Mouse (Mus musculus): ENCODE measurements around the gene Atoh8.

The Atoh8 gene

GRCm38 (mm10) chr6:72225686-72226085 is 9.7 kb downstream of the Atoh8 start:
- DNase-seq = no peak

GRCm38 (mm10) chr6:72223892-72224291 is 11.5 kb downstream of the Atoh8 start:
- no peak for DNase-seq

- no peak for DNase-seq
These were observed 12.5 kb downstream of the Atoh8 start for GRCm38 (mm10) chr6:72222876-72223275.

- no peak for DNase-seq
These were observed 13.1 kb downstream of the Atoh8 start for GRCm38 (mm10) chr6:72222271-72222724.

- no peak for DNase-seq
These were observed 14.1 kb downstream of the Atoh8 start for GRCm38 (mm10) chr6:72221271-72221670.

GRCm38 (mm10) chr6:72219549-72219948 is 15.8 kb downstream of the Atoh8 start:
- peak; percentile 40 for DNase-seq

- no peak for DNase-seq
These were observed 17.1 kb downstream of the Atoh8 start for GRCm38 (mm10) chr6:72218281-72218680.

- DNase-seq = no peak
These were observed 18.0 kb downstream of the Atoh8 start for GRCm38 (mm10) chr6:72217415-72217784.

GRCm38 (mm10) chr6:72216681-72217414 is 18.5 kb downstream of the Atoh8 start:
- peak; percentile 96 for DNase-seq

- DNase-seq = no peak
These were observed 19.8 kb downstream of the Atoh8 start for GRCm38 (mm10) chr6:72215582-72215981.

GRCm38 (mm10) chr6:72211360-72211759 is 24.0 kb downstream of the Atoh8 start:
- no peak for DNase-seq

- no peak for DNase-seq
These were observed 24.6 kb downstream of the Atoh8 start for GRCm38 (mm10) chr6:72210823-72211222.

GRCm38 (mm10) chr6:72209738-72210137 is 25.6 kb downstream of the Atoh8 start:
- DNase-seq = no peak

GRCm38 (mm10) chr6:72208406-72209045 is 26.9 kb downstream of the Atoh8 start:
- DNase-seq = no peak

GRCm38 (mm10) chr6:72206021-72206420 is 29.4 kb downstream of the Atoh8 start:
- DNase-seq = no peak

GRCm38 (mm10) chr6:72204858-72205257 is 30.5 kb downstream of the Atoh8 start:
- no peak for DNase-seq

GRCm38 (mm10) chr6:72203279-72203678 is 32.1 kb downstream of the Atoh8 start:
- no peak for DNase-seq

GRCm38 (mm10) chr6:72202732-72203131 is 32.6 kb downstream of the Atoh8 start:
- no peak for DNase-seq

- no peak for DNase-seq
These were observed 34.7 kb downstream of the Atoh8 start for GRCm38 (mm10) chr6:72200595-72201256.

GRCm38 (mm10) chr6:72197515-72197914 is 37.9 kb downstream of the Atoh8 start:
- DNase-seq = no peak

- no peak for DNase-seq
These were observed 38.7 kb downstream of the Atoh8 start for GRCm38 (mm10) chr6:72196660-72197059.

GRCm38 (mm10) chr6:72190577-72190976 is 44.8 kb downstream of the Atoh8 start:
- no peak for DNase-seq

- no peak for DNase-seq
These were observed 45.3 kb downstream of the Atoh8 start for GRCm38 (mm10) chr6:72190120-72190519.

All from right cerebral cortex, postnatal 14 days (tissue).